Mouse (Mus musculus): Measurements from ENCODE around the gene Pkn2. TPM values are rescaled to one million over a fixed set of nuclear protein-coding genes. Genes with fewer than 3 reads are reported as not detected.

Gene Pkn2
- total and polyA plus RNA-seq, 3 experiments, result 33.5 to 38.8 (median 34.7) TPM

- peaks cover 3 to 24% of the 10 kb centered on the region in 2 experiments for H3K4me1 ChIP-seq (ENCODE audit: control insufficient read depth in 1 of 2, insufficient read depth in 2 of 2, low read length in 2 of 2)
Observed at GRCm38 (mm10) chr3:142760356-142760755, 121.4 kb downstream of the Pkn2 start.

GRCm38 (mm10) chr3:142758593-142758992, 123.2 kb downstream of the Pkn2 start:
- H3K79me2 ChIP-seq (ENCODE audit: control insufficient read depth, insufficient read depth, low read length, poor library complexity), result no peaks in the 10 kb centered on the region
- peaks cover 3 to 16% of the 10 kb centered on the region in 2 experiments for H3K4me1 ChIP-seq (ENCODE audit: control insufficient read depth in 1 of 2, insufficient read depth in 2 of 2, low read length in 2 of 2)
- 0 out of 2 replicates have a peak overlapping the region, but pooled peaks have one; percentile 9 for H3K27ac ChIP-seq (ENCODE audit: control insufficient read depth, low read depth, low read length)
- H3K36me3 ChIP-seq (ENCODE audit: control insufficient read depth in 1 of 2, insufficient read depth in 2 of 2, low read length in 2 of 2), result peaks cover 0 to 13% of the 10 kb centered on the region in 2 experiments; a peak in 2 of 4 replicates
- peak; percentile 37 for DNase-seq (ENCODE audit: low read depth, low spot score)
- H3K27me3 ChIP-seq (ENCODE audit: control insufficient read depth in 1 of 2, insufficient read depth in 2 of 2, low read length in 2 of 2), result no peaks in the 10 kb centered on the region
- H3K9ac ChIP-seq (ENCODE audit: control insufficient read depth, low read depth, low read length, poor library complexity, severe bottlenecking), result 0 out of 2 replicates have a peak overlapping the region, but pooled peaks have one; percentile 1
- TF ChIP-seq GATA1 (IDR thresholded peaks at IDR 0.05; ENCODE audit: low read depth, low read length) (peak; percentile 53; the same call in 1 of the 2 replicates), EP300 (IDR thresholded peaks at IDR 0.05; ENCODE audit: low read depth in 1 of 2, low read length in 2 of 2) (0 out of 4 replicates have a peak, but pooled peaks of 1 of the 2 experiments have one; percentile 35), USF1 (IDR thresholded peaks at IDR 0.05; ENCODE audit: low read depth, low read length) (no peak)
- peak overlapping the region in 1 of 2 experiments; percentile 13; a peak in 2 of 4 replicates for H3K4me3 ChIP-seq (ENCODE audit: control insufficient read depth in 1 of 2, insufficient read depth in 1 of 2, low read depth in 2 of 2, low read length in 2 of 2)
- H3K9me3 ChIP-seq (replicated peaks; ENCODE audit: insufficient read depth, low read length), result no peaks in the 10 kb centered on the region

More at GRCm38 (mm10) chr3:142760356-142760755, 121.4 kb downstream of the Pkn2 start:
- no peak overlapping the region for H3K4me3 ChIP-seq (ENCODE audit: control insufficient read depth in 1 of 2, insufficient read depth in 1 of 2, low read depth in 2 of 2, low read length in 2 of 2)
- no peaks in the 10 kb centered on the region for H3K27me3 ChIP-seq (ENCODE audit: control insufficient read depth in 1 of 2, insufficient read depth in 2 of 2, low read length in 2 of 2)
- no peak for DNase-seq (ENCODE audit: low read depth, low spot score)
- no peak overlapping the region for H3K27ac ChIP-seq (ENCODE audit: control insufficient read depth, low read depth, low read length)
- no peaks in the 10 kb centered on the region for H3K9me3 ChIP-seq (replicated peaks; ENCODE audit: insufficient read depth, low read length)
- peaks cover 4% of the 10 kb centered on the region for H3K79me2 ChIP-seq (ENCODE audit: control insufficient read depth, insufficient read depth, low read length, poor library complexity)
- peaks cover 0 to 16% of the 10 kb centered on the region in 2 experiments; a peak in 2 of 4 replicates for H3K36me3 ChIP-seq (ENCODE audit: control insufficient read depth in 1 of 2, insufficient read depth in 2 of 2, low read length in 2 of 2)
- TF ChIP-seq MYC (IDR thresholded peaks at IDR 0.05; ENCODE audit: low read depth, low read length) (no peak), ZKSCAN1 (IDR thresholded peaks at IDR 0.05; ENCODE audit: low read depth, low read length) (no peak), TBP (IDR thresholded peaks at IDR 0.05; ENCODE audit: low read depth, low read length) (no peak), HCFC1 (IDR thresholded peaks at IDR 0.05; ENCODE audit: low read depth, low read length) (no peak), TCF12 (IDR thresholded peaks at IDR 0.05; ENCODE audit: low read depth, low read length) (no peak), TAL1 (IDR thresholded peaks at IDR 0.05; ENCODE audit: low read length) (no peak), CHD2 (IDR thresholded peaks at IDR 0.05; ENCODE audit: low read length) (no peak), USF1 (IDR thresholded peaks at IDR 0.05; ENCODE audit: low read depth, low read length) (no peak), ETS1 (IDR thresholded peaks at IDR 0.05; ENCODE audit: low read depth, low read length) (no peak), GATA1 (IDR thresholded peaks at IDR 0.05; ENCODE audit: low read depth, low read length) (no peak), ZMIZ1 (IDR thresholded peaks at IDR 0.05; ENCODE audit: low read depth, low read length) (no peak), KAT2A (conservative IDR thresholded peaks at IDR 0.05; ENCODE audit: low read depth, low read length) (no peak), SMC3 (IDR thresholded peaks at IDR 0.05; ENCODE audit: low read depth, low read length) (no peak), UBTF (IDR thresholded peaks at IDR 0.05; ENCODE audit: borderline replicate concordance, insufficient read depth, low read depth, low read length) (no peak), NRF1 (IDR thresholded peaks at IDR 0.05; ENCODE audit: insufficient read depth, low read depth, low read length, poor library complexity, severe bottlenecking) (no peak), GABPA (IDR thresholded peaks at IDR 0.05; ENCODE audit: low read depth, low read length) (no peak), RAD21 (IDR thresholded peaks at IDR 0.05; ENCODE audit: low read depth, low read length) (no peak), JUND (IDR thresholded peaks at IDR 0.05; ENCODE audit: low read depth, low read length) (no peak)
- H3K9ac ChIP-seq (ENCODE audit: control insufficient read depth, low read depth, low read length, poor library complexity, severe bottlenecking), result no peak overlapping the region

Measured in MEL (cell line).